Mouse (Mus musculus) olfactory bulb, adult 2 months (tissue): ENCODE data around the gene Smlr1. TPM values are rescaled to one million over a fixed set of nuclear protein-coding genes. Genes with fewer than 3 reads are reported as not detected.

ENCODE experiments used
- H3K27ac ChIP-seq: fragments of 200-500 bp; 2 replicates; pipeline ENCODE4 v1.5.1; 2012; ENCODE audit warnings: low read depth, low read length; ENCODE audit not compliant: insufficient read depth
- H3K4me1 ChIP-seq: fragments of 200-500 bp; 2 replicates; pipeline ENCODE4 v1.6.1; 2012; ENCODE audit warnings: low read length; ENCODE audit not compliant: control insufficient read depth, insufficient read depth
- H3K4me3 ChIP-seq: fragments of 200-500 bp; 2 replicates; pipeline ENCODE4 v1.5.1; 2012; ENCODE audit warnings: mild to moderate bottlenecking, low read depth, low read length, moderate library complexity; ENCODE audit not compliant: insufficient read depth
- CTCF ChIP-seq: fragments of 200-500 bp; IDR thresholded peaks from 2 replicates; pipeline ENCODE4 v1.5.1; 2012; ENCODE audit warnings: low read depth, mild to moderate bottlenecking, low read length, moderate library complexity; ENCODE audit not compliant: insufficient read depth
- POLR2A ChIP-seq: fragments of 200-500 bp; IDR thresholded peaks from 2 replicates; pipeline ENCODE4 v1.6.1; 2012; ENCODE audit warnings: mild to moderate bottlenecking, low read depth, low read length, moderate library complexity; ENCODE audit not compliant: insufficient read depth
- WGBS: fragments of 180-500 bp; shearing (Covaris S2); methylation state at CpG from one replicate; pipeline ENCODE4 v1.1.7; 2018; 5-methylcytosine and 5-hydroxymethylcytosine counted together
- polyA plus RNA-seq: library from polyadenylated mRNA; stranded (reverse); fragments of >200 nt; gene quantifications from 2 replicates; pipeline ENCODE4 v1.2.4, GENCODE M21; 2012; ENCODE audit warnings: low replicate concordance; ENCODE audit not compliant: missing spikeins, insufficient read depth, insufficient read length

Smlr1 gene
- polyA plus RNA-seq, 1 experiment = not detected

DNA sequence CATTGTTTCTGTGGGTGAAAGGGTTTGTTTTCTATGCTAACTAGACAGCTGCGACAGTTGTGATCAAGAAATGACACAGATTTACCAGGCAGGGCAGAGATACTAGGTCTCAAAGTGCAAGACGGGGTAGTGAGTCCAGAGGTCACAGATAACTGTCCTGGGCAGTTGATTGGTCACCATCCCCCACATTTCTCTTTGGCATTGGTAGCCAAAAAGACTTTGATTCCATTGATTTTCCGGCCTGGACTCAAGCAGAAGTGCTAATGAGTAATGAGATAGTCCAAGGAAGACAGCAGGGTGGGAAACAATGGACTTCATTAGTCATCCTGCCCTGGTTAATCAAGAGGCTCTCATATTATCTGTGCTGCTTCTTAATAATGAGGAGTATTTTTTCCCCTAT, 16.1 kb downstream of the Smlr1 start:
- no peak overlapping the region for H3K4me3 ChIP-seq
- TF ChIP-seq CTCF (no peak), POLR2A (no peak)
- WGBS = 77% methylated on average over 3 of the region's 3 CpGs
- no peak overlapping the region for H3K27ac ChIP-seq
- peaks cover 6% of the 10 kb centered on the region; the same call in 1 of the 2 replicates for H3K4me1 ChIP-seq

DNA sequence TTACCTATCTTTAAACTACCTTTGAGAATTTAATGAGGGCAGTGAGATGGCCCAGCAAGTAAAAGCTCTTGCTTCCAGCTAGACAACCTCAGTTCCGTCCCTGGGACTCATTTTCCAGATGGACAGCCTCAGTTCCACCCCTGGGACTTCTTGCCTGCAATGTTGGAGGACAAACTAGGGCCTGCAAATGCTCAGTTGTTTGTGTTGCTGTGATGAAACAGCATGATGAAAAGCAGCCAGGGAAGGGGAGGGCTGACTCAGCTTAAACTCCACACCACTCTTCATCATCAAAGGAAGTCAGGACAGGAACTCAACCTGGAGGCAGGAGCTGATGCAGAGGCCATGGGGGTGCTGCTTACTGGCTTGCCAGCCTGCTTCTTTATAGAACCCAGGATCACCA, 22.2 kb downstream of the Smlr1 start:
- no peak overlapping the region for H3K4me3 ChIP-seq
- no peak for TF ChIP-seq CTCF
- TF ChIP-seq POLR2A = no peak
- 85% methylated on average over 1 of the region's 1 CpGs for WGBS

GRCm38 (mm10) chr10:25503250-25503649, 32.8 kb downstream of the Smlr1 start:
- no peak overlapping the region for H3K4me3 ChIP-seq
- no peaks in the 10 kb centered on the region for H3K4me1 ChIP-seq
- 92% methylated on average over 5 of the region's 5 CpGs for WGBS
- no peak overlapping the region for H3K27ac ChIP-seq
- TF ChIP-seq POLR2A (no peak), CTCF (no peak)

More for the DNA sequence above, 22.2 kb downstream of the Smlr1 start:
- Histone ChIP-seq H3K4me1 (no peaks in the 10 kb centered on the region), H3K27ac (no peak overlapping the region)

- no peak overlapping the region for H3K27ac ChIP-seq
- TF ChIP-seq POLR2A (no peak), CTCF (no peak)
- no peaks in the 10 kb centered on the region for H3K4me1 ChIP-seq
- H3K4me3 ChIP-seq = no peak overlapping the region
- 66% methylated on average over 10 of the region's 10 CpGs for WGBS
These were observed 36.6 kb downstream of the Smlr1 start for GRCm38 (mm10) chr10:25499323-25500071.

- WGBS = 16% methylated on average over 1 of the region's 1 CpGs
- no peak overlapping the region for H3K4me3 ChIP-seq
- no peak for TF ChIP-seq CTCF
- TF ChIP-seq POLR2A = no peak
- H3K27ac ChIP-seq = no peak overlapping the region
- H3K4me1 ChIP-seq = no peaks in the 10 kb centered on the region
These were observed 47.6 kb downstream of the Smlr1 start for GRCm38 (mm10) chr10:25488456-25488855.

DNA sequence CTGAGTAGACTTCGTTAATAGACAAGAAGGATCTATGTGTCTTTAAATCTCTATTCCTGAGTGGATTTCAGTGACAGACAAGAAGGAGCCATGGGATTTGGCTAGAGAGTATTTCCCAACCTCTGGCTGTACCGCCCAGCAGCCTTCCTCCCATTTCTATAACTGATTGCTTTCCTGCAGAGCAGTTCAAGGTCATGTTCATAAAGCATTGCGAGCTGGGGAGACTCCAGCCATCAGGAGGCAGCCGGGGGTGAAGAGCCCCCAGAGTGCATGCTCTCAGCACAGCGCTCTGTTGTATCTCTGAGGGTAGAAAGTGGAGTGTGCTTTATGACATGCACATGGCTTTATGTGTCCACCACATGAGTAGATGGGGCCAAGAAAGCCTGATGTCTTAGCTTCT, 53.3 kb downstream of the Smlr1 start:
- no peak for TF ChIP-seq CTCF
- TF ChIP-seq POLR2A = no peak
- WGBS = 86% methylated on average over 5 of the region's 5 CpGs
- H3K4me1 ChIP-seq = no peaks in the 10 kb centered on the region

GRCm38 (mm10) chr10:25479716-25480115, 56.4 kb downstream of the Smlr1 start:
- no peak overlapping the region for H3K27ac ChIP-seq
- H3K4me1 ChIP-seq = no peaks in the 10 kb centered on the region
- WGBS = 93% methylated on average over 3 of the region's 3 CpGs
- TF ChIP-seq CTCF = no peak
- H3K4me3 ChIP-seq = no peak overlapping the region

More for the DNA sequence above, 53.3 kb downstream of the Smlr1 start:
- no peak overlapping the region for H3K27ac ChIP-seq
- H3K4me3 ChIP-seq = no peak overlapping the region

Other genes with a start within 250 kb of the Smlr1 start
- gene Akap7, start 228.4 kb downstream of the Smlr1 start, polyA plus RNA-seq = not detected in 2 replicates
- 421 TPM in 1 of 2 replicates, not detected in the other for gene Epb41l2, start 176.5 kb downstream of the Smlr1 start, polyA plus RNA-seq